Mouse (Mus musculus): ENCODE measurements at regions not wholly inside any gene's neighbourhood (a gene's known extent, or its start where the extent isn't known, plus 50 kb on each side); places are given as distances from the start of the nearest gene placed in this dataset.
"Not testable (repeated sequence)": the region's sequence is repeated elsewhere in the genome, so short reads cannot be mapped to it uniquely, and the experiment has no call there.

- DNase-seq (ENCODE audit: low spot score in 2 of 2), result no peak
These were observed 421.6 kb upstream of the Zfp507 start for GRCm38 (mm10) chr7:36224416-36224815.

GRCm38 (mm10) chr7:36218386-36218785, 415.6 kb upstream of the Zfp507 start:
- DNase-seq (ENCODE audit: low spot score in 2 of 2), result no peak

GRCm38 (mm10) chr7:36210034-36210433, 407.2 kb upstream of the Zfp507 start:
- DNase-seq (ENCODE audit: low spot score in 2 of 2), result no peak

- DNase-seq (ENCODE audit: low spot score in 2 of 2), result no peak
These were observed 404.9 kb upstream of the Zfp507 start for GRCm38 (mm10) chr7:36207525-36208260.

GRCm38 (mm10) chr7:36198091-36198700, 395.4 kb upstream of the Zfp507 start:
- no peak for DNase-seq (ENCODE audit: low spot score in 2 of 2)

GRCm38 (mm10) chr7:36196154-36196720, 393.4 kb upstream of the Zfp507 start:
- no peak for DNase-seq (ENCODE audit: low spot score in 2 of 2)

- DNase-seq (ENCODE audit: low spot score in 2 of 2), result no peak
These were observed 389.8 kb upstream of the Zfp507 start for GRCm38 (mm10) chr7:36192645-36193044.

- DNase-seq (ENCODE audit: low spot score in 2 of 2), result no peak
These were observed 375.1 kb upstream of the Zfp507 start for GRCm38 (mm10) chr7:36177947-36178346.

- DNase-seq (ENCODE audit: low spot score in 2 of 2), result no peak
These were observed 372.5 kb upstream of the Zfp507 start for GRCm38 (mm10) chr7:36175296-36175695.

GRCm38 (mm10) chr7:36172511-36172910, 369.7 kb upstream of the Zfp507 start:
- DNase-seq (ENCODE audit: low spot score in 2 of 2), result not testable (repeated sequence)

GRCm38 (mm10) chr7:36157270-36157945, 354.6 kb upstream of the Zfp507 start:
- DNase-seq (ENCODE audit: low spot score in 2 of 2), result no peak

- DNase-seq (ENCODE audit: low spot score in 2 of 2), result no peak
These were observed 353.8 kb upstream of the Zfp507 start for GRCm38 (mm10) chr7:36156595-36156994.

- DNase-seq (ENCODE audit: low spot score in 2 of 2), result no peak
These were observed 352.8 kb upstream of the Zfp507 start for GRCm38 (mm10) chr7:36155576-36155975.

- no peak for DNase-seq (ENCODE audit: low spot score in 2 of 2)
These were observed 352.4 kb upstream of the Zfp507 start for GRCm38 (mm10) chr7:36155159-36155558.

- DNase-seq (ENCODE audit: low spot score in 2 of 2), result no peak
These were observed 348.2 kb upstream of the Zfp507 start for GRCm38 (mm10) chr7:36150871-36151560.

GRCm38 (mm10) chr7:36136571-36136970, 333.8 kb upstream of the Zfp507 start:
- no peak for DNase-seq (ENCODE audit: low spot score in 2 of 2)

- DNase-seq (ENCODE audit: low spot score in 2 of 2), result no peak
These were observed 331.8 kb upstream of the Zfp507 start for GRCm38 (mm10) chr7:36134557-36134956.

- no peak for DNase-seq (ENCODE audit: low spot score in 2 of 2)
These were observed 330.9 kb upstream of the Zfp507 start for GRCm38 (mm10) chr7:36133658-36134143.

- DNase-seq (ENCODE audit: low spot score in 2 of 2), result no peak
These were observed 330.2 kb upstream of the Zfp507 start for GRCm38 (mm10) chr7:36133026-36133425.

- no peak for DNase-seq (ENCODE audit: low spot score in 2 of 2)
These were observed 329.8 kb upstream of the Zfp507 start for GRCm38 (mm10) chr7:36132569-36132968.

- no peak for DNase-seq (ENCODE audit: low spot score in 2 of 2)
These were observed 294.3 kb upstream of the Zfp507 start for GRCm38 (mm10) chr7:36097054-36097453.

All from gastrocnemius, adult 8-10 months (tissue).